Mouse (Mus musculus) heart, embryonic 14.5 days (tissue): ENCODE measurements at regions not wholly inside any gene's neighbourhood (a gene's known extent, or its start where the extent isn't known, plus 50 kb on each side); places are given as distances from the start of the nearest gene placed in this dataset.

Experiments used
- ATAC-seq: fragments of 200-750 bp; cut with Nextera tagmentation; 2 replicates; pipeline ENCODE4 v1.8.0; 2017; ENCODE audit warnings: low read depth, moderate TSS enrichment; ENCODE audit not compliant: insufficient number of reproducible peaks, insufficient read depth, low FRiP score
- H3K27ac ChIP-seq, 2 experiments: fragments of 200-500 bp in 1 of 2; fragments of 300-500 bp in 1 of 2; sonication (generic) in 1 of 2; replicated peaks in 1 of 2; 2 replicates each; pipeline ENCODE4 v1.5.1; 2012 to 2014; ENCODE audit warnings: low read depth in 2 of 2, low read length in 2 of 2, control low read depth in 1 of 2, mild to moderate bottlenecking in 1 of 2, mixed read lengths in 1 of 2; ENCODE audit not compliant: control insufficient read depth in 1 of 2, insufficient read depth in 1 of 2
- H3K27me3 ChIP-seq: fragments of 300-500 bp; sonication (generic); 2 replicates; pipeline ENCODE4 v1.6.1; 2014; ENCODE audit warnings: mild to moderate bottlenecking, low read length, control low read depth; ENCODE audit not compliant: control insufficient read depth, insufficient read depth
- H3K36me3 ChIP-seq: fragments of 300-500 bp; sonication (generic); 2 replicates; pipeline ENCODE4 v1.6.1; 2014; ENCODE audit warnings: mild to moderate bottlenecking, control low read depth, low read length, mixed read lengths; ENCODE audit not compliant: control insufficient read depth, insufficient read depth
- H3K4me1 ChIP-seq, 2 experiments: fragments of 200-500 bp in 1 of 2; fragments of 300-500 bp in 1 of 2; sonication (generic) in 1 of 2; 2 replicates each; pipeline ENCODE4 v1.6.1; 2012 to 2014; ENCODE audit warnings: low read length in 2 of 2, control low read depth in 1 of 2, mixed read lengths in 1 of 2; ENCODE audit not compliant: control insufficient read depth in 2 of 2, insufficient read depth in 2 of 2
- H3K4me2 ChIP-seq: fragments of 300-500 bp; sonication (generic); 2 replicates; pipeline ENCODE4 v1.6.1; 2014; ENCODE audit warnings: mild to moderate bottlenecking, low read length
- H3K4me3 ChIP-seq, 2 experiments: fragments of 200-500 bp in 1 of 2; fragments of 300-500 bp in 1 of 2; sonication (generic) in 1 of 2; 2 replicates each; pipeline ENCODE4 v1.5.1; 2012 to 2014; ENCODE audit warnings: low read length in 2 of 2, mild to moderate bottlenecking in 2 of 2, control low read depth in 1 of 2, low read depth in 1 of 2, moderate library complexity in 1 of 2; ENCODE audit not compliant: control insufficient read depth in 1 of 2, insufficient read depth in 1 of 2
- H3K9ac ChIP-seq: fragments of 300-500 bp; sonication (generic); 2 replicates; pipeline ENCODE4 v1.6.1; 2014; ENCODE audit warnings: mild to moderate bottlenecking, low read length
- H3K9me3 ChIP-seq: fragments of 300-500 bp; sonication (generic); 2 replicates; pipeline ENCODE4 v1.6.1; 2016; ENCODE audit warnings: low read length, control low read depth; ENCODE audit not compliant: control insufficient read depth
- WGBS: fragments of 180-500 bp; shearing (Covaris S2); extraction: QIAGEN DNeasy Blood & Tissue Kit; methylation state at CpG from one replicate; pipeline ENCODE4 v1.1.7; 2014; 5-methylcytosine and 5-hydroxymethylcytosine counted together

DNA sequence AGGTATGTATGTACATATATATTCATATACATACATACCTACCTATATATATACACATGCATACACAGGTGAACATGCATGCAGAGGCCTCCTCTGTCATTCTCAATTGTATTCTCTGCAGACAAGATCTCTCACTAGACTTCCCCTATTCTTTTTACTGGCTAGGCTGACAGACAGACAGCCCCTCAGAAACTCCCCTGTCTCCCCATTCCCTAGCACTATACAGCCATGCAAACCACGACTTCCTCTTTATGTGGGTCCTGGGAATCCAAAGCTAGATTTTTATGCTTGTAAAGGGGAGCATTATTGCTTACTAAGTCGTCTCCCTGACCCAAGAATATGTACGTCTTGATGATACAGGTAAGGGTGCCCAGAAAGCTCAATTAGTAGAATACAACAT lies 86.9 kb downstream of the Fam124b start:
- no peak overlapping the region for H3K9ac ChIP-seq
- H3K4me1 ChIP-seq, result no peaks in the 10 kb centered on the region
- H3K27ac ChIP-seq, result no peak overlapping the region
- H3K36me3 ChIP-seq, result no peaks in the 10 kb centered on the region
- H3K27me3 ChIP-seq, result no peaks in the 10 kb centered on the region
- no peak overlapping the region for H3K4me3 ChIP-seq
- ATAC-seq, result no peak
- 52% methylated on average over 3 of the region's 3 CpGs for WGBS
- H3K4me2 ChIP-seq, result no peak overlapping the region
- H3K9me3 ChIP-seq, result no peaks in the 10 kb centered on the region

DNA sequence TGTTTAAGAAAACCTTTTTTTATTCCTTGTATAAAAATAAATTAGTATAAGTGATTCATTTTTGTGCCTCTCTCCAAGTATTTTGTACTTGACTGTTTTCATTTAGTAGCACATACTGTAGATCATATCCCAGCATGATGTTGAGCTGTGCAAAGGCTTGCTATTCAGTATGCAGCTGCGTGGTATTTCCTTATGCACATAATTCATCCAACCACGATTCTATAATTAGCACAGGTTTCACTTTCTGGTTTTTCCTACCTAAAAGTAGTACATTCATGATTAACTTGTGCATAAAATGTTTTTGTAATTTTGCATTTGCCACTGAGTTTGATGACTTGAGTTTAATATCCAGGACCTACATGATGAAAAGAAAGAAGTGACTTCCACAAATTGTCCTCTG lies 94.3 kb downstream of the Fam124b start:
- Histone ChIP-seq H3K4me2 (no peak overlapping the region), H3K27me3 (no peaks in the 10 kb centered on the region), H3K9me3 (no peaks in the 10 kb centered on the region), H3K36me3 (no peaks in the 10 kb centered on the region), H3K4me1 (no peaks in the 10 kb centered on the region), H3K27ac (no peak overlapping the region), H3K9ac (no peak overlapping the region), H3K4me3 (no peak overlapping the region)
- ATAC-seq, result no peak
- 80% methylated on average over 2 of the region's 2 CpGs for WGBS

DNA sequence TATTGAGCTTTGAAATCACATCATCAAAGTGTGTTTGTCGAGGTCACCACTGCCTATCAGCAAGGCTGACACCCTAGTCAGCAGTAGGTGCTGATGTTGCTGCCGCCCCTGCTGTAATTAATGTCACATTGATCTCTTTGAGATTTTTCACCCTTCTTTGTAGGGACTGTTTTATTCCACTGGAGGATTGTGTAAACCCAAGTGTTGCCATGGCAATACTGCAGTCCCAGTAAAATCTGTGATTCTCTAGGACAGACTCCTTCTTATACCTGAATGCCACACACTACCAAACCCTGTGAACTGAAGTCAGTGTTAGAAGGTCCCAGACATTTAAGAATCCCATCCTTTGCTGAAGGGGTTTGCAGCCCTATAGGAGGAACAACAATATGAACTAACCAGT lies 102.4 kb downstream of the Fam124b start:
- Histone ChIP-seq H3K9ac (no peak overlapping the region), H3K4me3 (no peak overlapping the region), H3K9me3 (no peaks in the 10 kb centered on the region), H3K4me2 (no peak overlapping the region), H3K36me3 (no peaks in the 10 kb centered on the region), H3K4me1 (no peaks in the 10 kb centered on the region), H3K27me3 (no peaks in the 10 kb centered on the region), H3K27ac (no peak overlapping the region)
- WGBS, result 70% methylated on average over 2 of the region's 2 CpGs
- no peak for ATAC-seq

DNA sequence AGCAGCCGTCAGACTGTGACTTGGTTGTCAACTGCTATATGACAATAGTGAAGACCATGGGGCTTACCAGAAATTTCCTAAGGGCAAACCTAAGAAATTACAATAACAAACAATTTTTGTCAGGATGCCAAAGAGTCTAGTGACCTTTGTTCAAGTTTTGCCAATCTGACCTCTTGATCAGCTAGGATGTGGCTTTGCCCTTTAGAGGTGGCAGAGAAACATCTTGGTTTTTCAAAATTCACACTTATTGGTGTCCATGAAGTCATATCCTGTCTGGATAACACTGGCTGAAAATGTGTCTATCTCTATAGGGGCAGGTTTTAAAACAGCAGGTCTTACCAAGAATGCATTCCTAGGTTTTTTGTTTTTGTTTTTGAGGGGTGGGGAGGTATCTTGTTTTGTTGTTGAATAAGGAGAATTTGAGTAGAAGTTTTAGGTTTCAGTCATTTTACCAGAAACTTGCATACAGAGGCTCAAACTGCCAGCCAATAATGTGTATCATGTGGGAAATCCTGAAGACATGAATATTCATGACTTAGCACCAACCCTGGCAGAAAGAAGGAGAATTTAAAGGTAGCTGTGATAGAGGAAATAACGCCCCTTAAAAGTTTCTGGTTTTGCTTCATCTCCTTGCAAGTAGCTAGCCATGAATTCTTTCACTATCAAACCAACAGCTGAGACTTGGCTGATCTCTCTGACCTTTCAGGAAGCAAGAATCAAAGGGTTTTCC lies 110.4 kb downstream of the Fam124b start:
- ATAC-seq, result no peak
- Histone ChIP-seq H3K9me3 (no peaks in the 10 kb centered on the region), H3K27ac (no peak overlapping the region), H3K9ac (no peak overlapping the region), H3K36me3 (no peaks in the 10 kb centered on the region), H3K4me2 (no peak overlapping the region), H3K4me1 (no peaks in the 10 kb centered on the region), H3K27me3 (no peaks in the 10 kb centered on the region), H3K4me3 (no peak overlapping the region)
- 43% methylated on average over 2 of the region's 2 CpGs for WGBS

- WGBS, result 66% methylated on average over 2 of the region's 2 CpGs
- Histone ChIP-seq H3K9ac (no peak overlapping the region), H3K36me3 (no peaks in the 10 kb centered on the region), H3K4me1 (no peaks in the 10 kb centered on the region), H3K27me3 (no peaks in the 10 kb centered on the region), H3K9me3 (no peaks in the 10 kb centered on the region), H3K4me2 (no peak overlapping the region), H3K4me3 (no peak overlapping the region), H3K27ac (no peak overlapping the region)
- ATAC-seq, result no peak
Observed at GRCm38 (mm10) chr1:80106269-80106668, 112.0 kb downstream of the Fam124b start.

DNA sequence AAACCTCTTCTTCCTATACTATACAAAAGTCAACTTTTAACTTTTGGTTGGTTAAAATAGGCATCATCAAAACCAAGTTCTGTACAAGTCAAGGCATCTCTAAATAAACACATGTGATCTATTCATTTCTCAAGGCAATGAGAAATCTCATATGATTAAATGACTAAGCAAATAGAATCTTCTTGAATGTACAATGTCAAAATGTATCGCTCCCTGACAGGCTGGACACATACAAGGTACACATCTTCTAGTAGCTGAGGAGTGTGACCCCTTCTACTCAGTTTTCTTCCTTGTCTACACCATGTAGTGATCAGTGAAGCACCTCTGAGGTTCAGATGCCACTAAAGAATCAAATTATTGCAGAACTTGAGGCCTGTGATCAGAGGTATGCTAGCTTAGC lies 120.0 kb downstream of the Fam124b start:
- H3K9ac ChIP-seq, result no peak overlapping the region
- H3K36me3 ChIP-seq, result no peaks in the 10 kb centered on the region
- H3K4me2 ChIP-seq, result no peak overlapping the region
- H3K27me3 ChIP-seq, result no peaks in the 10 kb centered on the region
- no peak overlapping the region for H3K27ac ChIP-seq
- WGBS, result 90% methylated on average over 1 of the region's 1 CpGs
- no peak overlapping the region for H3K4me3 ChIP-seq
- ATAC-seq, result no peak
- no peaks in the 10 kb centered on the region for H3K9me3 ChIP-seq
- H3K4me1 ChIP-seq, result no peaks in the 10 kb centered on the region

DNA sequence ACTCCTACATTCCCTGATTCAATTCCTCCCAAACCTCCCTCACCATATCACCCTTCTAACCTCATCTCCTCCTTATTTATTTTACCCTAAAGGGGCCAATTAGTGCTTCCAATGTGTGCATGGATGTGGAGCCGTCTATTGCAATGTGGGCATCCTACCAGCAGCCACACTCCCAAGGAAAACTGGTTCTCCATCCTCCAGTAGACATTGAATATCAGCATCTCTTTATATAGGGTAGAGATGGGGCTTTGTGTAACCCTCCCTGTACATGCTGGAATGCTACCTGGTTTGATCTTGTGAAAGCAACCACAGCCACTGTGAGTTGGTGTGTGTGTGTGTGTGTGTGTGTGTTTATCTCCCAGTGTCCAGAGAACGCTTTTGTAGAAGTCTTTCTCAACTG lies 126.5 kb downstream of the Fam124b start:
- 70% methylated on average over 2 of the region's 2 CpGs for WGBS
- Histone ChIP-seq H3K4me1 (0 out of 4 replicates have a peak, but pooled peaks cover 0 to 2% of the 10 kb centered on the region in 2 experiments), H3K36me3 (no peaks in the 10 kb centered on the region), H3K27me3 (no peaks in the 10 kb centered on the region), H3K27ac (no peak overlapping the region), H3K9me3 (no peaks in the 10 kb centered on the region), H3K4me2 (no peak overlapping the region), H3K9ac (no peak overlapping the region), H3K4me3 (no peak overlapping the region)
- no peak for ATAC-seq

DNA sequence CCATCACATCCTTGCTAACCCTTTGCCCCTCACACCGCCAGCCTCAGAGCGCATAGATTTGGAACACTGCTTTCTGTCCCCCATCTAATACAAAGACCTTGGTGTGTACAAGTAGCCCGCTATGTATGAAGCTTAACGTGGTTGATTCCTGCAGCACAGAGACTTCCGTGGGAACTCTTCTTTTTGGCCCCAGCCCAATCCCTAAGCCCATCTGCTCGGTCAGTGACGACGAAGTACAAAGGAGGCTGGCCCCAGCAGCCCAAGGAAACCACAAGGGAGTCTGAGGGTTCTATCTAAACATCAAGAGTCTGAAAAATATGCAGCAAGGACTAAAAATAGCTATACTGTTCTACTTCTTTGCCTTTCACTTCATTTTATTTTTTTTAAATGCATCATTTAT lies 126.9 kb downstream of the Fam124b start:
- Histone ChIP-seq H3K4me3 (no peak overlapping the region), H3K27me3 (no peaks in the 10 kb centered on the region), H3K36me3 (no peaks in the 10 kb centered on the region), H3K27ac (no peak overlapping the region), H3K4me1 (0 out of 4 replicates have a peak, but pooled peaks cover 0 to 2% of the 10 kb centered on the region in 2 experiments), H3K4me2 (no peak overlapping the region), H3K9ac (no peak overlapping the region), H3K9me3 (no peaks in the 10 kb centered on the region)
- WGBS, result 69% methylated on average over 8 of the region's 8 CpGs
- ATAC-seq, result no peak
